ENCODE assay signal across 19 mouse cellular contexts in genomic region chr9:110350612-110351011, GRCm38 (mm10). TPM values are rescaled to one million over a fixed set of nuclear protein-coding genes. Genes with fewer than 3 reads are reported as not detected.
A peak's percentile ranks its signal among the peaks of the same experiment; 100 is the strongest.
DNase-seq lines count a peak whose midpoint lies in the region; ATAC-seq and TF ChIP-seq lines count a peak whose summit lies in the region.
"Had no signal": no experiment of that assay in that cellular context is flagged by ENCODE, and none has a peak within 500 bp of the region (broad histone marks: within the 10 kb centered on the region; RNA-seq: fewer than 3 reads in every experiment).

No protein-coding gene starts in this region.

- H3K9ac ChIP-seq in kidney, embryonic 16.5 days (replicated peaks; ENCODE audit: low read length): no peak overlapping the region
- H3K9ac ChIP-seq in liver, embryonic 15.5 days: no peak overlapping the region
- H3K9ac ChIP-seq: forebrain, embryonic 13.5 days; heart, embryonic 15.5 days; lung, embryonic 15.5 days; midbrain, embryonic 15.5 days had no signal

- no peak for TF ChIP-seq POLR2A in kidney, adult 2 months (IDR thresholded peaks at IDR 0.05; ENCODE audit: low read depth, low read length)

- H3K4me1 ChIP-seq in kidney, adult 2 months (ENCODE audit: control insufficient read depth, insufficient read depth, low read length): peaks cover 7% of the 10 kb centered on the region; the same call in 1 of the 2 replicates
- H3K4me1 ChIP-seq in kidney, embryonic 16.5 days (ENCODE audit: insufficient read depth, low read length): no peaks in the 10 kb centered on the region; the same call in 1 of the 2 replicates
- peaks cover 43% of the 10 kb centered on the region for H3K4me1 ChIP-seq in liver, embryonic 15.5 days (replicated peaks)
- H3K4me1 ChIP-seq: forebrain, embryonic 13.5 days; midbrain, embryonic 15.5 days had no signal

- no peaks in the 10 kb centered on the region for H3K27me3 ChIP-seq in kidney, adult 2 months (replicated peaks; ENCODE audit: control insufficient read depth, insufficient read depth, low read length)
- no peaks in the 10 kb centered on the region for H3K27me3 ChIP-seq in kidney, embryonic 16.5 days (ENCODE audit: insufficient read depth, low read length)
- no peaks in the 10 kb centered on the region for H3K27me3 ChIP-seq in liver, embryonic 15.5 days
- H3K27me3 ChIP-seq: forebrain, embryonic 13.5 days; heart, embryonic 15.5 days; lung, embryonic 15.5 days; midbrain, embryonic 15.5 days had no signal

- H3K9me3 ChIP-seq in kidney, embryonic 16.5 days (ENCODE audit: low read length): no peaks in the 10 kb centered on the region
- H3K9me3 ChIP-seq in liver, embryonic 15.5 days (replicated peaks): no peaks in the 10 kb centered on the region
- H3K9me3 ChIP-seq: forebrain, embryonic 13.5 days; heart, embryonic 15.5 days; lung, embryonic 15.5 days; midbrain, embryonic 15.5 days had no signal

- H3K4me2 ChIP-seq in kidney, embryonic 16.5 days (replicated peaks; ENCODE audit: low read depth, low read length): no peak overlapping the region
- no peak overlapping the region for H3K4me2 ChIP-seq in liver, embryonic 15.5 days
- H3K4me2 ChIP-seq: forebrain, embryonic 13.5 days; heart, embryonic 15.5 days; lung, embryonic 15.5 days; midbrain, embryonic 15.5 days had no signal

- intact Hi-C loops in gastrocnemius, postnatal 36 days (cut with DNase I): no loop called here

- DNase-seq in kidney, adult 2 months: peak; percentile 73
- DNase-seq in kidney, postnatal 25 days: peak; percentile 44 to 77
- no peak for DNase-seq in frontal cortex, adult 2 months (ENCODE audit: extremely low spot score in 1 of 2, low spot score in 1 of 2)
- DNase-seq in gastrocnemius, postnatal 36 days: no peak
- DNase-seq: adrenal gland, adult 8-10 months; cerebellum, postnatal 14 days; embryo, embryonic 11 days; gastrocnemius, adult 2 months; heart, adult 18-20 months had no signal

- no peak for TF ChIP-seq CTCF in kidney, adult 2 months (conservative IDR thresholded peaks at IDR 0.05; ENCODE audit: insufficient read depth, insufficient read length, low read depth, low read length)

- peak overlapping the region; percentile 63 for H3K27ac ChIP-seq in kidney, adult 2 months (ENCODE audit: insufficient read depth, low read depth, low read length)
- no peak overlapping the region for H3K27ac ChIP-seq in kidney, embryonic 16.5 days (ENCODE audit: low read length)
- H3K27ac ChIP-seq in liver, embryonic 15.5 days (replicated peaks): peak overlapping the region; percentile 35; the same call in 1 of the 2 replicates
- H3K27ac ChIP-seq: forebrain, embryonic 13.5 days; gastrocnemius, adult 2 months; heart, embryonic 15.5 days; hindbrain, postnatal 0 days; left cerebral cortex, adult 2 months; lung, embryonic 15.5 days; macrophage; midbrain, embryonic 15.5 days had no signal

- no peak overlapping the region for H3K4me3 ChIP-seq in kidney, adult 2 months (ENCODE audit: insufficient read depth, low read depth, low read length)
- no peak overlapping the region for H3K4me3 ChIP-seq in kidney, embryonic 16.5 days (ENCODE audit: low read length)
- no peak overlapping the region for H3K4me3 ChIP-seq in liver, embryonic 15.5 days (replicated peaks)
- H3K4me3 ChIP-seq: forebrain, embryonic 13.5 days; gastrocnemius, adult 2 months; heart, embryonic 15.5 days; left cerebral cortex, adult 2 months; lung, embryonic 15.5 days; midbrain, embryonic 15.5 days had no signal

- 47% methylated on average over 5 of the region's 5 CpGs for WGBS in kidney, adult 2 months
- WGBS in kidney, embryonic 16.5 days: 86% methylated on average over 5 of the region's 5 CpGs
- WGBS in liver, embryonic 15.5 days (ENCODE audit: insufficient replicate concordance): 51% methylated on average over 5 of the region's 5 CpGs

- H3K36me3 ChIP-seq in kidney, adult 2 months (ENCODE audit: control insufficient read depth, insufficient read depth, low read length): no peaks in the 10 kb centered on the region
- peaks cover 4% of the 10 kb centered on the region; the same call in 1 of the 2 replicates for H3K36me3 ChIP-seq in kidney, embryonic 16.5 days (ENCODE audit: insufficient read depth, low read length)
- peaks cover 4% of the 10 kb centered on the region; the same call in 1 of the 2 replicates for H3K36me3 ChIP-seq in liver, embryonic 15.5 days (replicated peaks)
- H3K36me3 ChIP-seq: heart, embryonic 15.5 days had no signal

- no peak for ATAC-seq in kidney, embryonic 16.5 days (ENCODE audit: low FRiP score, low TSS enrichment)
- peak; percentile 63; the same call in 1 of the 2 replicates for ATAC-seq in liver, embryonic 15.5 days (ENCODE audit: insufficient read depth)
- no peak for ATAC-seq in activated CD4-positive, CD25-positive, alpha-beta regulatory T cell, adult 4 months
- ATAC-seq: forebrain, embryonic 13.5 days; hindbrain, postnatal 0 days; midbrain, embryonic 15.5 days had no signal

RNA-seq across cellular contexts. Expression of gene Scap, which starts 17.5 kb away (rescaled TPM):
- 44.8 and 45.5 TPM in 2 replicates for polyA plus RNA-seq in kidney, adult 2 months (2012; rRNA removed)
- polyA plus RNA-seq in kidney, embryonic 16.5 days (2015; fragmentation: Nextera tagmentation; extraction: Ambion mirVana): 37.7 and 38.7 TPM in 2 replicates
- 26.8 and 32.7 TPM in 2 replicates for polyA plus RNA-seq in liver, embryonic 15.5 days (2015; fragmentation: Nextera tagmentation; extraction: Ambion mirVana)
- polyA plus RNA-seq in frontal cortex, adult 2 months (2012; rRNA removed): 42.4 and 45.8 TPM in 2 replicates
- 10 to 100 TPM; 15.2 to 15.8 TPM for total RNA-seq in gastrocnemius, postnatal 36 days (2021)
- polyA plus RNA-seq in activated CD4-positive, CD25-positive, alpha-beta regulatory T cell, adult 4 months (2017; shearing (Covaris generic)): 10 to 100 TPM; 12.5 to 12.9 TPM

RNA-seq across cellular contexts. Expression of gene Elp6, which starts 45.6 kb away (rescaled TPM):
- 8.6 and 10.7 TPM in 2 replicates for polyA plus RNA-seq in kidney, adult 2 months (2012; rRNA removed)
- 29.6 and 32.4 TPM in 2 replicates for polyA plus RNA-seq in kidney, embryonic 16.5 days (2015; fragmentation: Nextera tagmentation; extraction: Ambion mirVana)
- polyA plus RNA-seq in liver, embryonic 15.5 days (2015; fragmentation: Nextera tagmentation; extraction: Ambion mirVana): 6.9 and 7.4 TPM in 2 replicates
- polyA plus RNA-seq in frontal cortex, adult 2 months (2012; rRNA removed): 20.8 and 21.8 TPM in 2 replicates
- 1 to 10 TPM; 2.8 to 3.1 TPM for total RNA-seq in gastrocnemius, postnatal 36 days (2021)
- polyA plus RNA-seq in activated CD4-positive, CD25-positive, alpha-beta regulatory T cell, adult 4 months (2017; shearing (Covaris generic)): 10 to 100 TPM; 14.4 to 16.1 TPM

RNA-seq across cellular contexts. Expression of gene Ptpn23, which starts 57.4 kb away (rescaled TPM):
- polyA plus RNA-seq in kidney, adult 2 months (2012; rRNA removed): 26.6 and 29.2 TPM in 2 replicates
- 15.8 and 20.7 TPM in 2 replicates for polyA plus RNA-seq in kidney, embryonic 16.5 days (2015; fragmentation: Nextera tagmentation; extraction: Ambion mirVana)
- 3.5 and 3.7 TPM in 2 replicates for polyA plus RNA-seq in liver, embryonic 15.5 days (2015; fragmentation: Nextera tagmentation; extraction: Ambion mirVana)
- polyA plus RNA-seq in frontal cortex, adult 2 months (2012; rRNA removed): 44.4 and 45.4 TPM in 2 replicates
- 1 to 10 TPM; 7.9 to 8.1 TPM for total RNA-seq in gastrocnemius, postnatal 36 days (2021)
- polyA plus RNA-seq in activated CD4-positive, CD25-positive, alpha-beta regulatory T cell, adult 4 months (2017; shearing (Covaris generic)): 1 to 10 TPM; 5.4 TPM

Comparison
In these comparisons a context has a peak if more than half of its experiments do, and no peak if none do; other contexts are left out.
1. DNase-seq: peak in kidney, adult 2 months (single experiment) and kidney, postnatal 25 days (2 of 2); none in frontal cortex, adult 2 months (0 of 2) and gastrocnemius, postnatal 36 days (0 of 2).